Mouse (Mus musculus) ovary, postnatal 10 days (tissue): ENCODE measurements around the gene Lypla2.

ENCODE experiments used
- DNase-seq: peaks from one replicate; pipeline ENCODE4 v3.0.0; 2022; ENCODE audit warnings: low spot score

Gene Lypla2

DNA sequence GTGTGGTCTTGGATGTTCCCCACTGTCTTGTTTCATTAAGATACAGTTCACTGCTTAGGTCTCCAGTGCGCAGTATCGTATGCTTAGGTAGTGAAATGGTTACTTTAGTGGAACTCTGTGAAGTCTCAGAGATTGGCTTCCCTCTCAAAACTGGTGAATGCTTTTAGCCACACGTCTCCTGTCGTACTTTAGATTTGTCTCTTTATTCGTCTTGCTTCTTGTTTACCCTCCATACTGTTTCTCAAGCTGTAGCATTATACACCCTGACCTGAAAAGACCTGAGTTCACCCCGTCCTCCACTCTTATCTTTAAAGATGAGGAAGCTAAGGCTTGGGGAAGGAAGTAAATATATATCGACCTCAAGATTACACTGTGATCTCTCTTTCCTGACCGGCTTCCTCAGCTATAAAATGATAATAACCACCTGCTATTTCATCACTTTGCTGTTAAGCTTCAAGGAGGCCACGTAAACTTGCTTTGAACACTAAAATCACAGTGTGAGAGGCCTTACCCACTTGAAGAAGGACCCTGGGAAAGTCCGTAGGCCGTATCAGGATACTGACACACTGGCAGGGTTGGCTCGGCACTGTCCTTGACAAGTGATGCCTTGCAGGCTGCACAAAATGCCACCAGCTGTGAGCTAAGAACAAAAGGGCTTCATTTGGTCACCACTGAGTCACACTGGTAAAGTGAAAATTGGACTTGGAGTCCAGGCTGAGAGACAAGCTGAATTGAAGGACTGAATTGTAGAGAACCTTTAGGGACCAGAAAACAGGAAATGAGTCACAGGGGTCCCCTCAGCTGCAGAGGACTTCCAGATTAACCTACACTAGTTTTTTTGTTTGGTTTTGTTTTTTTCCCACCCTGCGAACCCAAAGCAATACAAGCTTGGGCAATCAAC lies 735 bp upstream of the Lypla2 start:
- no peak for DNase-seq

GRCm38 (mm10) chr4:135971805-135972555 lies 446 bp downstream of the Lypla2 start:
- DNase-seq, result no peak

DNA sequence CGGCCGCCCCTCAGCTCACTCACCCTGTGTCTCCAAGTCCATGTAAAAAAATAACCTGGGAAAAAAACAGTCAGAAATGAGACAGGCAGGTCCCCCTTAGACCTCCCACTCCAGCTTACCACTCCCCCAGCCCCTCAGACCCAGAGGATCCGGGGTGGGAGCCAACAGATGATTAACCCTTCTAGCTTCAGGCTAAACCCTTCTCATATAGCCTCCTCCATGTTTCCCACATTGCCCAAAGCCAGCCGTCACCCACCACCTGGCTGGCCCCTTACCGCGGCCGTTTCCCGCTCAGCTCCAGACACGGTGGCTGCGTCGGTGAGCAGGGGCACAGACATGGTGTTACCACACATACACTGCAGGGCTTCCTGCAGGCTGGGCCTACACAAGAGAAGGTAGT lies 1.8 kb downstream of the Lypla2 start:
- no peak for DNase-seq

DNA sequence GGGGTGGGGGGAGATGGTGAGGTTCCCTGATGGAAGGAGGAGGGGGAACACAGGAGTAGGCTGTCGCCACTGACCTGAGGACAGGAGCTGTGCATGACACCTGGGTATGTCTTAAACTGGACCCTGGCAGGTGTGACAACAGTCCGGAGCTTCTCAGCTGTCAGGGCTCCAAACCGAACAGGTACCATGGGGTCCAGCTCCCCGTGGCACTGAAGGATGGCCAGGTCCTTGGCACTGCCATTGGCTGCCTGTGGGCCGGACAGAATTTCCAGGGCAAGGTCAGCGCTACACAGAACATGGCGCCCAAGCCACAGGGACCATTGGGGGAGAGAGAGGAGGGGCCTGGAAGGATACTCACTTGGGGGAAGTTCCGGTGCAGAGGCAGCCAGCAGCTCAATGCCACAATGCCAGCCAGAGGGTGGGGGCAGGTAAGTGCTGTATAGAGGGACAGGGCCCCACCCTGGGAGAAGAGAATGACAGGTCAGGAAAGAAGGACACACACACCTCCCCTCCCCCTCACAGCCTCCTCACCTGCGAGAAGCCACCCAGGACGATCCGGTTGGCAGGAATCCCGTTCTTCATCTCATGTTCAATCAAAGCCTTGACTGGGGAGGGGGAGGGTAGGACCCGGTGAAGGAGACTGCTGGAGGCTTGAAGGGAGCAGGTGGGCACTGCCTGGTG lies 3.2 kb downstream of the Lypla2 start:
- no peak for DNase-seq

GRCm38 (mm10) chr4:135968271-135968869 lies 4.1 kb downstream of the Lypla2 start:
- DNase-seq, result no peak

GRCm38 (mm10) chr4:135967086-135967760 lies 5.2 kb downstream of the Lypla2 start:
- no peak for DNase-seq

DNA sequence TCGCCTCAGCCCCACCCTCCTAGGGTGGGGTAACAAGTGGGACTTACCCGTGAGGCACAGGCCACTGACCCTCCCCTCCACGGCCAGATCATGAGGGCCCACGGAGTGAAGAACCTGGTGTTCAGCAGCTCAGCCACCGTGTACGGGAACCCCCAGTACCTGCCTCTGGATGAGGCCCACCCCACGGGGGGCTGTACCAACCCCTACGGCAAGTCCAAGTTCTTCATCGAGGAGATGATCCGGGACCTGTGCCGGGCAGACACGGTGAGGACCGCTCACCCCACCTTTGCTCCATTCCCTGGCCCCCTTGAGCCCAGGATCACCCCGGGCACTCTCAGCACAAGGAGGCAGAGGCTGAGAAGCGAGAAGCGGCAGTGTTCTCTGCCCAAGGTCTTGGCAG lies 6.1 kb downstream of the Lypla2 start:
- no peak for DNase-seq

DNA sequence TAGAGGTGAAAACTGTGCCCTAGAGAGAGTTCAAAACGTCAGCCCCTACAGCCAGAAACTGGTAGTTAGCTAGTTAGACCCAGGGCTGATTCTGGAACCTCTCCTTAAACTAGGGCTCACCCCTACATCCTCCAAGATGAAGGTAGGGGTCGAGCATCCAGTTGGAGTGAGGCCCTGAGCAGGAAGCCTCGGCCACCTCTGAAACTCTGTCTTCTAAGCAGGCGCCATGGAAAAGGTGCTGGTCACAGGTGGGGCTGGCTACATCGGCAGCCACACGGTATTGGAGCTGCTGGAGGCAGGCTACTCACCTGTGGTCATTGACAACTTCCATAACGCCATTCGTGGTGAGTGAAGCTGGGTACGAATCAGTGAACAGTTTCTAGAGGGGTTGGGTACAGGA lies 7.3 kb downstream of the Lypla2 start:
- DNase-seq, result no peak

- DNase-seq, result no peak
These were observed 8.0 kb downstream of the Lypla2 start for GRCm38 (mm10) chr4:135964426-135964825.

- peak; percentile 85 for DNase-seq
These were observed 8.8 kb downstream of the Lypla2 start, which contains the start of gene Gale for GRCm38 (mm10) chr4:135963457-135964193. Gene Gale, plus strand, starts transcription at chr4:135963727.

DNA sequence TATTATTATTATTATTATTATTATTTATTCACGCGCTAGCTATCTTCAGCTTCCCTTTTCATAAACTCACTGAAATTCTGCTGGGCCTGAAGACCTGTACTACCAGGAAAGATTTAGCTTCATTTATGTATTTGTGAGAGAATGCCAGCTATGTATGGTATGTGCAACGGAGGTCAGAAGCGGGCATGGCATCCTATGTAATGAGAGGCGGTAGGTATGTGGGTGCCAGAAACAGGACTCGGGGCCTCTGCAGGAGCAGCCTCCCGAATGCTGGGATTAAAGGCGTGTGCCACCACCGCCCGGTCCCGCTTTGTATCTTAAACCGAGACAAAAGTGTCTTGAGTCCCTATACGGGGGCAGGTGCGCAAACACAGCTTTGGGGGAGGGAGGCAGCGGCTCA lies 9.5 kb downstream of the Lypla2 start:
- no peak for DNase-seq

GRCm38 (mm10) chr4:135962198-135962597 lies 10.2 kb downstream of the Lypla2 start:
- DNase-seq, result no peak

DNA sequence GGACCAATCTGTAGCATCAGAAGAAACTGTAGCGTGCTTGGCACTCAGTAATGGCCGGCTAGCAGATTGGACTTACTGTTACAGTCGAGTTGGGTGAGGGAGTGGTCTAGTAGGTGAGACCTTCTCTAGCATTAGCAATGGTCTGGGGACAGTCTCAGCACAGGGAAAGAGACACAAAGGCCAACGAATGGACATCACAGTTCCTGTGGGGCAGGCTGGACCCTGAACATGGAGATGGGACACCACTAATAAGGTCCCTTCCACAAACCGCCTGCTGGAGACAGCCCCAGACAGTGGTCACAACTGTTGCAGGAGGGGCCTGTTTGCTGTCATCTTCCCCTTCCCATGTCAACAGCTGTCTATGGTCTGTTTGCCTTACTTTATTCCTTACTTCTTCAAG lies 10.7 kb downstream of the Lypla2 start:
- no peak for DNase-seq

DNA sequence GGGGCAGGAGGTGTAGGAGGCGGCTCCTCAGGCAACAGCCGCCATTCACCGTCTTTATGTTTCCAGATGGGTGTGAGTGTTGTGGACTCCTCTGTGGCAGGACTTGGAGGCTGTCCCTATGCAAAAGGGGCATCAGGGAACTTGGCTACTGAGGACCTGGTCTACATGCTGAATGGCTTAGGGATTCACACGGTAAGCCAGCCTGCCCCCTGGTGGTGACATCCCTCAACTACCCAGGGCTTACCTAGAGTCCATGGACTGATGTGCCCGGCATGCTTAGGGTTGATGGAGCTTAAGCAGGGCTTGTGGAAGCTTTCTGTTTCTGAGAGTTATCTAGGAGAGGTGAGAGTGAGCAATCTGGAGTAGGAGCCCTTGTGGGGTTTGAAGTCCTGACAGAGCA lies 11.7 kb downstream of the Lypla2 start:
- peak; percentile 56 for DNase-seq

- no peak for DNase-seq
These were observed 14.1 kb downstream of the Lypla2 start for GRCm38 (mm10) chr4:135958354-135958753.

DNA sequence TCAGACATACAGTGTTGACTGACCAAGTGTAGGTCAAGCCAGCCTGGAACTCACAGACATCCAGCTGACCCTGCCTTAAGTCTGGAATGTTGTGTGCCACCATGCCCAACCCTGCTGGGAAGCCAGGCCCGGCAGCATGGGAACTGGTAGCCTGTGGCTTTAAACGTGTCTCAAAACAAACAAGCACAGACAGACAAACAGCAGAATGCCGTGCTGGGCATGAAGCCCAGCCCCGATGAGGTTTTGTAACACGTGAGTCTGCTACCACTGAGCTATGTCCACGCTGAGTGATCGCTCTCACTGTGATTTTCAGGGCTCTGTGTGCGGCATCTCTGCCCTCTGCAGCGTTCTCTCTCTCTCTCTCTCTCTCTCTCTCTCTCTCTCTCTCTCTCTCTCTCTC lies 16.5 kb downstream of the Lypla2 start:
- DNase-seq, result no peak

GRCm38 (mm10) chr4:135954241-135954640 lies 18.2 kb downstream of the Lypla2 start:
- DNase-seq, result peak; percentile 59

- no peak for DNase-seq
These were observed 19.2 kb downstream of the Lypla2 start for GRCm38 (mm10) chr4:135953179-135953578.

- no peak for DNase-seq
These were observed 20.9 kb downstream of the Lypla2 start for GRCm38 (mm10) chr4:135951505-135951904.

- no peak for DNase-seq
These were observed 22.1 kb downstream of the Lypla2 start for GRCm38 (mm10) chr4:135950365-135950764.

- no peak for DNase-seq
These were observed 22.5 kb downstream of the Lypla2 start for GRCm38 (mm10) chr4:135949911-135950310.
